Mouse (Mus musculus) layer of hippocampus, postnatal 10 days (tissue): ENCODE results near the gene Lrrc74a. TPM values are rescaled to one million over a fixed set of nuclear protein-coding genes. Genes with fewer than 3 reads are reported as not detected.

ENCODE experiments used
- DNase-seq, 2 experiments: peaks; one replicate each; pipeline ENCODE4 v3.0.0; 2021; ENCODE audit warnings: low spot score in 2 of 2
- total RNA-seq, 2 experiments: library from RNA; stranded (reverse); gene quantifications; 2 replicates each; pipeline ENCODE4 v1.2.3; 2021

The Lrrc74a gene
- total RNA-seq, 2 experiments from 2014 or later: not detected

- DNase-seq: peak in 1 of 2 experiments; percentile 45
Measured at GRCm38 (mm10) chr12:86781654-86782202, 47.6 kb downstream of the Lrrc74a start.

- peak in 1 of 2 experiments; percentile 55 for DNase-seq
Measured at GRCm38 (mm10) chr12:86786149-86787019, 52.2 kb downstream of the Lrrc74a start.

GRCm38 (mm10) chr12:86787020-86787553 lies 52.9 kb downstream of the Lrrc74a start:
- DNase-seq: no peak

- DNase-seq: no peak
Measured at GRCm38 (mm10) chr12:86790100-86790848, 56.1 kb downstream of the Lrrc74a start.

- peak in 1 of 2 experiments; percentile 47 for DNase-seq
Measured at GRCm38 (mm10) chr12:86790849-86791127, 56.6 kb downstream of the Lrrc74a start.

- DNase-seq: no peak
Measured at GRCm38 (mm10) chr12:86791987-86792386, 57.8 kb downstream of the Lrrc74a start.

- no peak for DNase-seq
Measured at GRCm38 (mm10) chr12:86793830-86794229, 59.7 kb downstream of the Lrrc74a start.

- DNase-seq: no peak
Measured at GRCm38 (mm10) chr12:86794331-86794730, 60.2 kb downstream of the Lrrc74a start.

- DNase-seq: no peak
Measured at GRCm38 (mm10) chr12:86795076-86795837, 61.1 kb downstream of the Lrrc74a start.

GRCm38 (mm10) chr12:86795838-86796232 lies 61.7 kb downstream of the Lrrc74a start:
- DNase-seq: peak; percentile 89 to 90

GRCm38 (mm10) chr12:86796351-86796750 lies 62.2 kb downstream of the Lrrc74a start:
- DNase-seq: no peak

GRCm38 (mm10) chr12:86797771-86798170 lies 63.6 kb downstream of the Lrrc74a start:
- DNase-seq: no peak

- peak; percentile 95 to 96 for DNase-seq
Measured at GRCm38 (mm10) chr12:86798773-86799540, 64.8 kb downstream of the Lrrc74a start.

- DNase-seq: no peak
Measured at GRCm38 (mm10) chr12:86799786-86800185, 65.6 kb downstream of the Lrrc74a start.

- DNase-seq: no peak
Measured at GRCm38 (mm10) chr12:86800336-86800735, 66.2 kb downstream of the Lrrc74a start.

- DNase-seq: no peak
Measured at GRCm38 (mm10) chr12:86800765-86801147, 66.6 kb downstream of the Lrrc74a start.

GRCm38 (mm10) chr12:86801148-86802004 lies 67.2 kb downstream of the Lrrc74a start:
- peak; percentile 96 to 97 for DNase-seq

- DNase-seq: peak; percentile 56 to 59
Measured at GRCm38 (mm10) chr12:86802005-86802671, 68.0 kb downstream of the Lrrc74a start.

- DNase-seq: no peak
Measured at GRCm38 (mm10) chr12:86802899-86803298, 68.7 kb downstream of the Lrrc74a start.
